Mouse (Mus musculus): Measurements from ENCODE around the gene Kng1. TPM values are rescaled to one million over a fixed set of nuclear protein-coding genes. Genes with fewer than 3 reads are reported as not detected.

Gene Kng1
- polyA plus RNA-seq, 1 experiment = 0.41 TPM

DNA sequence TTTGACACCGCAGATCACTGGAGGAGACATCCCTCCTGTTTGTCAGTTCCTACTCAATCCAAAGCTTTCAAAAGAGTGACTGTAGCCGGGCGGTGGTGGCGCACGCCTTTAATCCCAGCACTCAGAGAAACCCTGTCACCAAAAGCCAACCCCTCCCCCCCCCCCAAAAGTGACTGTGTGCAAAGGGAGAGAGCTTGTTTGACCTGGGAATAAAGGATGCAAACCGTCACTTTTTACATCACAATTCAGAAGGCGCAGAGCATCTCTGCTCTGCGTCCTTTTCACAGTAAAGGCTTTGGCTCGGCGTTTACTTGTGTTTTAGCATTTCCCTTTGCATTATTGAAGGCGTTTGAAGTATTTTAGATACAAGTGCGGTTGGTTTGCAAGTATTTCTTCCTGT lies 42.0 kb downstream of the Kng1 start:
- no peak for TF ChIP-seq POLR2A (IDR thresholded peaks at IDR 0.05; ENCODE audit: low read depth, low read length)
- TF ChIP-seq CTCF (conservative IDR thresholded peaks at IDR 0.05; ENCODE audit: insufficient read depth, insufficient read length, low read depth, low read length) = no peak
- no peak for DNase-seq
- no peaks in the 10 kb centered on the region for H3K27me3 ChIP-seq (replicated peaks; ENCODE audit: control insufficient read depth, insufficient read depth, low read length)
- no peak overlapping the region for H3K27ac ChIP-seq (ENCODE audit: insufficient read depth, low read depth, low read length)
- no peak overlapping the region for H3K4me3 ChIP-seq (ENCODE audit: insufficient read depth, low read depth, low read length)
- no peaks in the 10 kb centered on the region for H3K4me1 ChIP-seq (ENCODE audit: control insufficient read depth, insufficient read depth, low read length)
- no peaks in the 10 kb centered on the region for H3K36me3 ChIP-seq (ENCODE audit: control insufficient read depth, insufficient read depth, low read length)
- WGBS = 49% methylated on average over 12 of the region's 12 CpGs

DNA sequence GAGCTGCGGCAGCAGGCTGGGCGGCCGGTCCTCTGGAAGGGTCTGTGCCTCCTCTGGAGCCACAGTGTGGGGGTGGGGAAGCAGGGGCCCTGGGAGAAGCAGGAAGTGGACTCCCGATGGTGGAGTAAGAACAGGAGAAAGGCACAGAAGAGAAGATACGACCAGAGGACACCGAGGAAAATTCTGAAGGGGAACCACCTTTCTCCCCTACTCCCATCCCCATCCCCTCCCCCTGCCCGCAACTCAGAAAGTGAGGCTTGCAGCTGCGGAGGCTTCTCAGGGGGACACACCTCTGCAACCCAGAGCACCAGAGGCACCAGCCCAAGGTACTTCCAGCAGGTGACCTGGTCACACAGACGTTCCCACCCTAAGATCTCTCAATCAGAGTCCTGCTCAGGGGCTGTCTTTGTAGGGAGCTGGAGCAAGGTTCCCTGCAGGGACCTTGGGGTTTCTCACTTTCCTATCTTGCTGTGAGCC lies 42.5 kb downstream of the Kng1 start:
- no peak for DNase-seq
- H3K4me1 ChIP-seq (ENCODE audit: control insufficient read depth, insufficient read depth, low read length) = no peaks in the 10 kb centered on the region
- no peaks in the 10 kb centered on the region for H3K27me3 ChIP-seq (replicated peaks; ENCODE audit: control insufficient read depth, insufficient read depth, low read length)
- no peaks in the 10 kb centered on the region for H3K36me3 ChIP-seq (ENCODE audit: control insufficient read depth, insufficient read depth, low read length)
- no peak overlapping the region for H3K27ac ChIP-seq (ENCODE audit: insufficient read depth, low read depth, low read length)
- WGBS = 11% methylated on average over 9 of the region's 9 CpGs
- TF ChIP-seq CTCF (conservative IDR thresholded peaks at IDR 0.05; ENCODE audit: insufficient read depth, insufficient read length, low read depth, low read length) (no peak), POLR2A (IDR thresholded peaks at IDR 0.05; ENCODE audit: low read depth, low read length) (no peak)
- H3K4me3 ChIP-seq (ENCODE audit: insufficient read depth, low read depth, low read length) = peak overlapping the region; percentile 15; the same call in 1 of the 2 replicates

GRCm38 (mm10) chr16:23100613-23101012 lies 42.9 kb downstream of the Kng1 start:
- no peak for DNase-seq
- Histone ChIP-seq H3K4me3 (ENCODE audit: insufficient read depth, low read depth, low read length) (no peak overlapping the region), H3K4me1 (ENCODE audit: control insufficient read depth, insufficient read depth, low read length) (no peaks in the 10 kb centered on the region), H3K36me3 (ENCODE audit: control insufficient read depth, insufficient read depth, low read length) (no peaks in the 10 kb centered on the region), H3K27ac (ENCODE audit: insufficient read depth, low read depth, low read length) (no peak overlapping the region), H3K27me3 (replicated peaks; ENCODE audit: control insufficient read depth, insufficient read depth, low read length) (no peaks in the 10 kb centered on the region)
- TF ChIP-seq CTCF (conservative IDR thresholded peaks at IDR 0.05; ENCODE audit: insufficient read depth, insufficient read length, low read depth, low read length) (no peak), POLR2A (IDR thresholded peaks at IDR 0.05; ENCODE audit: low read depth, low read length) (no peak)
- WGBS = 62% methylated on average over 10 of the region's 10 CpGs

GRCm38 (mm10) chr16:23102340-23103037 lies 44.8 kb downstream of the Kng1 start:
- no peaks in the 10 kb centered on the region for H3K4me1 ChIP-seq (ENCODE audit: control insufficient read depth, insufficient read depth, low read length)
- H3K36me3 ChIP-seq (ENCODE audit: control insufficient read depth, insufficient read depth, low read length) = no peaks in the 10 kb centered on the region
- peak overlapping the region; percentile 47 for H3K4me3 ChIP-seq (ENCODE audit: insufficient read depth, low read depth, low read length)
- no peak overlapping the region for H3K27ac ChIP-seq (ENCODE audit: insufficient read depth, low read depth, low read length)
- TF ChIP-seq CTCF (conservative IDR thresholded peaks at IDR 0.05; ENCODE audit: insufficient read depth, insufficient read length, low read depth, low read length) (no peak), POLR2A (IDR thresholded peaks at IDR 0.05; ENCODE audit: low read depth, low read length) (no peak)
- H3K27me3 ChIP-seq (replicated peaks; ENCODE audit: control insufficient read depth, insufficient read depth, low read length) = no peaks in the 10 kb centered on the region
- 12% methylated on average over 15 of the region's 15 CpGs for WGBS
- no peak for DNase-seq

- DNase-seq = peak; percentile 31
- no peak for TF ChIP-seq POLR2A (IDR thresholded peaks at IDR 0.05; ENCODE audit: low read depth, low read length)
- Histone ChIP-seq H3K4me3 (ENCODE audit: insufficient read depth, low read depth, low read length) (peak overlapping the region; percentile 47; the same call in 1 of the 2 replicates), H3K36me3 (ENCODE audit: control insufficient read depth, insufficient read depth, low read length) (no peaks in the 10 kb centered on the region), H3K27me3 (replicated peaks; ENCODE audit: control insufficient read depth, insufficient read depth, low read length) (no peaks in the 10 kb centered on the region), H3K27ac (ENCODE audit: insufficient read depth, low read depth, low read length) (no peak overlapping the region), H3K4me1 (ENCODE audit: control insufficient read depth, insufficient read depth, low read length) (no peaks in the 10 kb centered on the region)
- 31% methylated on average over 17 of the region's 17 CpGs for WGBS
Measured at GRCm38 (mm10) chr16:23103038-23103745, 45.5 kb downstream of the Kng1 start.

DNA sequence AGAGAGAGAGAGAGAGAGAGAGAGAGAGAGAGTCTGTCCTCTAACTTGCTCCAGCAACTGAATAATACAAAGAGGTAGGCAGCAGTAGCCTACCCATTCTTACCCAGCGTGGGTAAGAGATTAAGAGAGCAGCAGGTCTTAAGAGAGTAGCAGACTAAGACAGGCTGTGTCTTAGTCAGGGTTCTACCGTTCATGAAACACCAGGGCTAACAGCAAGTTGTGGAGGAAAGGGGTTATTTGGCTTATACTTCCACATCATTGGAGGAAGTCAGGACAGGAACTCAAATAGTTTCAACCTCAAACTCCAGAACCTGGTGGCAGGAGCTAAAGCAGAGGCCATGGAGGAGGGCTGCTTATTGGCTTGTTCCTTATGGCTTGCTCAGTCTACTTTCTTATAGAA lies 46.2 kb downstream of the Kng1 start:
- no peak for DNase-seq
- 76% methylated on average over 2 of the region's 2 CpGs for WGBS
- no peaks in the 10 kb centered on the region for H3K27me3 ChIP-seq (replicated peaks; ENCODE audit: control insufficient read depth, insufficient read depth, low read length)
- no peak for TF ChIP-seq POLR2A (IDR thresholded peaks at IDR 0.05; ENCODE audit: low read depth, low read length)
- TF ChIP-seq CTCF (conservative IDR thresholded peaks at IDR 0.05; ENCODE audit: insufficient read depth, insufficient read length, low read depth, low read length) = no peak
- no peak overlapping the region for H3K4me3 ChIP-seq (ENCODE audit: insufficient read depth, low read depth, low read length)
- H3K36me3 ChIP-seq (ENCODE audit: control insufficient read depth, insufficient read depth, low read length) = peaks cover 2% of the 10 kb centered on the region
- H3K4me1 ChIP-seq (ENCODE audit: control insufficient read depth, insufficient read depth, low read length) = no peaks in the 10 kb centered on the region
- H3K27ac ChIP-seq (ENCODE audit: insufficient read depth, low read depth, low read length) = no peak overlapping the region

DNA sequence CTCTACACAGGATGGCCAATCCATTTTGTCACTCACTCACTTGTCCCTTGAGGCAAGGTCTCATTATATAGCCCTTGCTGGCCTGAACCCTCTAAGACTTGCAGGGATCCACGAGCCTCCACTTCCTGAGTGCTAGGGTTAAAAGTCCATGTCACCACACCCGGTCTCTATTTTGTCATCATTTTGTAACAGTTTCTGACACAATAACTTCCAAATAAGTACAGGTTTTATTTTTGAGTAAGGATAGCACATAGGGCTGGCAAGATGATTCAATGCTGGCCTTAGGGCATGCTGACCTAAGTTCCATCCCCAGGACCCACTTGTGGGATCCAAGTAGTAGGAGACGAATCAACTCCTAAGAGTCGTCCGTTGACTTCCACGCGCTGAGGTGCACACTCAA lies 48.5 kb downstream of the Kng1 start:
- Histone ChIP-seq H3K4me3 (ENCODE audit: insufficient read depth, low read depth, low read length) (no peak overlapping the region), H3K4me1 (ENCODE audit: control insufficient read depth, insufficient read depth, low read length) (peaks cover 4% of the 10 kb centered on the region; the same call in 1 of the 2 replicates), H3K27ac (ENCODE audit: insufficient read depth, low read depth, low read length) (no peak overlapping the region), H3K27me3 (replicated peaks; ENCODE audit: control insufficient read depth, insufficient read depth, low read length) (no peaks in the 10 kb centered on the region), H3K36me3 (ENCODE audit: control insufficient read depth, insufficient read depth, low read length) (peaks cover 11% of the 10 kb centered on the region)
- 81% methylated on average over 7 of the region's 7 CpGs for WGBS
- DNase-seq = no peak
- TF ChIP-seq POLR2A (IDR thresholded peaks at IDR 0.05; ENCODE audit: low read depth, low read length) (no peak), CTCF (conservative IDR thresholded peaks at IDR 0.05; ENCODE audit: insufficient read depth, insufficient read length, low read depth, low read length) (no peak)

Data from kidney, adult 2 months (tissue).